Mouse (Mus musculus) embryonic stem cell, embryonic (primary cell): ENCODE data around the gene Ttc4.

Experiments
- CTCF ChIA-PET, 4 experiments: fragments of 300-600 bp in 2 of 4; fragments of 350-600 bp in 2 of 4; sonication (Branson Sonifier 250); formaldehyde crosslinking; loops; one replicate each; lab custom pipeline; 2022; ENCODE audit warnings: inconsistent platforms in 2 of 4; lab: Charles Lee
- POLR2A ChIA-PET, 4 experiments: fragments of 300-600 bp in 2 of 4; fragments of 350-600 bp in 2 of 4; sonication (Branson Sonifier 250); formaldehyde crosslinking; loops; one replicate each; lab custom pipeline; 2022; ENCODE audit warnings: antibody characterized with exemption in 4 of 4, inconsistent platforms in 1 of 4; lab: Charles Lee

The Ttc4 gene

DNA sequence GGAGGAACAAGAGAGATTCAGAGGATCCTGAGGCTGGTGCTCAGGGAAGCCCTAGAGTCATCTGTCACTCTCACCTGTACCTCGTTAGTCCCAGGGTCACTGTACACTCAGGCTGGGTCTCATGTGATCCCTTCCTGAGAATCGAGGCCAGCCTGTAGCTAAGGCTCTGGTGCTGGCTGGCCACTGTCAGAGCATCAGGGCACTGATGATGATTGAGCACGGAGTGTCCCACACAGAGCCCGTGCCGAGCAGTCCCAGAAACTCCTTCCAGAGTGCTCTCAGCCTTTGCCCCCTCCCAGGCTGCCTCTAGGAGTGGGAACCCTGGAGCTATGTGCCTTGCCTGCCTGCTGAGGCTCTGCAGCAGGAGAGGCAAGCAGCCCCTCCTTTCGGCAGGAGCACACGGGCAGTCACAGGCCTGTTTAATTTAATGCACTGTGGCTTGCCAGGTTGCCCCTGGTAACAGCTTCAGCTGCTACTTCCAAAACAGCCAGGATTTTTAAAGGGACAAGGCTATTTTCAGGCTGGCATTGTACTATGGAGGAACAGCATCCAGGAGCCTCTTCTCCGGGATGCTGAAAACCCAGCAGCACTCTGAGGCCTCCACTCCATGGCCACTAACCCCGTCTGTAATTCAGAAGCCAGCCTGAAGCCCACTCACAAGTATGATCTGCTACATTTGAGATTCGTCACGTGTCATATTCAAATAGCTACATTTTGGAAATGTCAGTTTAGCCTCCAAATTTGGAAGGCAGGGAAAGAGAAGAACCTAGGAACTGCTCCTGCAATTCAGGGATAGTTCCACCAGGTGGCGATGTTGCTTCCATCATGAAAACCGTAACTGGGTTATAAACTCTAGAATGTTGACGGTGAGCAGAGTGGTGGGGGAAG, 48.2 kb downstream of the Ttc4 start:
- POLR2A ChIA-PET, result interaction anchor here in 3 of 4 experiments (0.6 to 2.5 kb wide), 16 partner anchors 8 to 1071 kb away, joined by 3 to 8 read pairs (median 3); partner anchors contain the start of genes Pars2 (in 2 of the 3), Tceanc2 (in 1 of the 3) and Tmem59 (in 1 of the 3)
- CTCF ChIA-PET, result interaction anchor here (0.6 to 4.0 kb wide), 38 partner anchors 8 to 508 kb away, joined by 3 to 53 read pairs (median 4); partner anchors contain the start of genes Ttc22 (in 1 of the 4) and Ttc4 (in 1 of the 4)

DNA sequence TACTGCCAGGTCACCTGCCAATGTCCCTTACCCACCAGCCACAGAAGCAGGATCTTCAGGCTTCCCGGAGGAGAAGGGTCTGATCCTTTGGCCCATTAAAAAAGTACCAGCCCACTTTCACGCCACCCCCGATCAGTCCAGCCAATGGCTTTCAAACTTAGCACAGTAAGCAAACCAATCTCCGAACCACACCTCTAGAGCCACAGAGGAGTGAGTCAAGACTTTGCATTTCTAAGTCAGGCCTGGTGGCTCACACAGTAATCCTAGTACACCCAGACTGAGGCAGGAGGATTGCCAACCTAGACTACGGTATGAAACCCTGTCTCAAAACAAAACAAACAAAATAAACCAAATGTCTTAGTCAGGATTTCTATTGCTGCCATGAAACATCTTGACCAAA, 49.4 kb downstream of the Ttc4 start:
- ChIA-PET CTCF (interaction anchor here in 2 of 4 experiments (0.9 to 4.0 kb wide), 9 partner anchors 14 to 209 kb away, joined by 3 to 53 read pairs (median 5); no protein-coding TSS in a partner anchor), POLR2A (interaction anchor here in 2 of 4 experiments (0.8 to 1.9 kb wide), 5 partner anchors 10 to 549 kb away, joined by 3 to 4 read pairs (median 3); partner anchors contain the start of genes Pars2 (in 1 of the 2), Tceanc2 (in 1 of the 2) and Tmem59 (in 1 of the 2))

DNA sequence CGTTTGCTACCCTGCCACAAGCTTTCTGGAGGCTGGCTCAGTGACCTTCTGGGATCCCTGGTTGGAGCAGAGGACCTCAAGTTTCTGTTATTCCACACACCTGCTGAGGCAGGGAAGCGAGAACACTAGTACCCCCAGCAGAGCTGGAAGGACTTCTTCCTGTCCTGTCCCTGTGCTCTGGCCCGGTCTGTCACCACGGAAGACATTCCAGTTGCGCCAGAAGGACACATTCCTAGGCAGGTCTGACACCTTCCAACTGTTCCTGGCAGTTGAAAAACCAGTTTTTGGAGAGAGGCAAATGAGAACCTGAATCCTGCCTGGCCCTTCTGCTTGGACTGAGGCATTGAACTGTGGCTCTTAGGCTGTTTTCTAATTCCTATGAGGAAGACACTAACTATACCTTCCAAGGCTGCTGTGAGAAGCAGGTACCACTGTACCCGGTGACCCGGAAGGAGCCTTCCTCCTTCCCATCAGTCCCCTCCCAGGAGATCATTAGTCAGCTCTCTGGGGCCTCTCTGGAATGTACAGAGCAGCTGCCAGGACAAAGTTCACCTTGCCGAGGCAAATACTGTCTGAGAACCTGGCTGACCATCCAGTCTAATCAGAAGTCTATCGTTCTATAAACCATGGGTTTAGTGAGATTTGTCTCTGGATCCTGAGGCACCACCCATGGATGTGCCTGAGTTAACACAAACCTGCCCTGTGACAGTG, 49.9 kb downstream of the Ttc4 start:
- ChIA-PET CTCF (interaction anchor here in 2 of 4 experiments (0.5 to 4.0 kb wide), 7 partner anchors 13 to 130 kb away, joined by 3 to 53 read pairs (median 4); no protein-coding TSS in a partner anchor), POLR2A (interaction anchor here in 1 of 4 experiments (1.1 kb wide), 1 partner anchor 22 kb away, joined by 3 read pairs; the partner anchor contains the start of gene Pars2)

DNA sequence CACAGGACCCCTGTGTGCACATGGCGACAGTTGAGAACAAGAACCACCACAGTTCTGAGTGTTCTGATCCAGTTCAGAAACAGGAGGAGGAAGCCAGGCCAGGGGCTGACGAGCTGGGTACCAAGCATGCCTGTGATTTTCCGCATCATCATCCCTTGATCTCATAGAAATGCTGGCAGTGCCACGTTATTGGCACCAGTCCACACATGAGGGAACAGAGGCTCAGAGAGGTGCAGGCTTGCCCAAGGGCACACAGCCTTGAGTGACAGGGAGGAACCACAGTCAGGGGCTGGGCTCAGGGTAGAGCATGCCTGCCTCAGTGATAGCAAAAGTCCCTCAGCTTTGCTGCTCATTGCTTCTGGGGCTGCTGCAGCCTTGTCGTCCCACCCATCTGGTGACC, 50.9 kb downstream of the Ttc4 start:
- ChIA-PET POLR2A (no interaction called here), CTCF (interaction anchor here in 1 of 4 experiments (1.0 to 1.2 kb wide), 2 partner anchors 11 to 12 kb away, joined by 3 read pairs; no protein-coding TSS in a partner anchor)

DNA sequence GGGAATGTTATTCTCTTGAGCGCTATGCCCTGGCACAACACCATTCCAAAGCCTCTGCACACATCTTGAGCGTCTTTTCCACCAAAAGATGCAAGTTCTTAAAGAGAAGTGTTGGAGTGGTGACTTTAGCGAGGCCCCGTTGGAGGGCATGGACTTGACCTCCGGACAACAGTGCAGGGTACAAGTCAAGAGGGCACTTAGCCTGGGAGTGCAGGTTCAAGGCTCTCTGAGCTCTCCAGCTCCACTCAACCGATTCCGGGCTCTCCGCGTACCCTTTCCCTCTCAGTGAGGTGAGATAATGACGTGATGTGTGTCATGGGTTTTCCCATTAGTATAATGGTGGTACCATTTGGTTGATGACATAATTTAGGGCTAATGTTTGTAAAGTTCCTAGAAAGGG, 54.5 kb downstream of the Ttc4 start:
- ChIA-PET CTCF (interaction anchor here in 2 of 4 experiments (0.6 to 2.9 kb wide), 4 partner anchors 9 to 76 kb away, joined by 3 to 13 read pairs (median 3); no protein-coding TSS in a partner anchor), POLR2A (interaction anchor here in 1 of 4 experiments (1.0 to 1.6 kb wide), 4 partner anchors 10 to 83 kb away, joined by 3 to 5 read pairs (median 4); no protein-coding TSS in a partner anchor)

DNA sequence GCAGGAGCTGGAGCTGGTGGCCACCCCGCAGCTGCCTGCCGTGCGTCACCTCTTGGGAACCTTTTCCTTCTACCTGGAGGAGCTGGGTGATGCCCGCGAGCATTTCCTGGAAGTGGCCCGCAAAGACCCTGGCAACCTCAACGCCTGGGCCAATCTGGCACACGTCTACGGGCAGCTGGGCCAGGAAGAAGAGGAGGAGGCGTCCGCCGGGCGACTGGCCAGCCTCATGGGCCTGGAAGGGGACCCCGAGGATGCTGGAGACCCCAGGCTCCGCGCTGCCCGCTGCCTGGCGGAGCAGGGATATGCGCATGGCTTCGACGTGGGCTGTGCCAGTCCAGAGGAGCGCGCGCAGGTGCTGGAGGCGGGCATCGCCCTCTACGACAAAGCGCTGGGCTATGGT, 56.0 kb downstream of the Ttc4 start:
- CTCF ChIA-PET, result interaction anchor here in 2 of 4 experiments (0.5 to 1.6 kb wide), 7 partner anchors 8 to 1064 kb away, joined by 3 to 6 read pairs (median 4); no protein-coding TSS in a partner anchor

DNA sequence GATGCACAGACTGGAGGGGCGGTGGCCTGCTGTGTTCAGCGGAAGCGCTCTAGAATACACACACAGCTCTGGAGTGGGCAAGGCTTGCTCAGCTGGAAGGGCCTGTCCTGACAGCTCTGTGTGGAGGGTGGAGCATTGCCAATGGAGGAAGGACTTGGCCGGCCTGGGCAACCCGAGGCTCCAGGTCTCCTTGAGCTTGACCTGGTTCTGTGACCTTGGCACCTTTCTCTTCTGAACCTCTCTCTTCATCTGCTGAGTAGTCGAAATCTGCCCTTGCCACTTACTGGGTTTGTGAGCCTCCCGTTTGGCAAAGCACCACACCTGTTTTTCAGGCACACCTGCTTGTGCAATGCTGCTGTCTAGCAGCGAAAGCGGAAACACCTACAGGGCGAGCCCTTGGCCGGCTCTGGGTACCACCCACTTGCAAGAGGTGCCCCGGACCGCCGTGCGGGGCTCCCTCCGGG, 56.7 kb downstream of the Ttc4 start, which contains the start of gene Ttc22:
Gene Ttc22 (plus strand): TSS at position 403 of the 464 bp plus-strand sequence.
- CTCF ChIA-PET, result interaction anchor here in 1 of 4 experiments (0.5 to 1.6 kb wide), 5 partner anchors 8 to 1065 kb away, joined by 3 to 6 read pairs (median 4); no protein-coding TSS in a partner anchor
- POLR2A ChIA-PET, result interaction anchor here in 3 of 4 experiments (0.6 to 1.8 kb wide), 7 partner anchors 8 to 18 kb away, joined by 3 to 7 read pairs (median 4); no protein-coding TSS in a partner anchor

More for the DNA sequence above, 56.0 kb downstream of the Ttc4 start:
- POLR2A ChIA-PET, result interaction anchor here (0.6 to 1.8 kb wide), 13 partner anchors 9 to 493 kb away, joined by 3 to 7 read pairs (median 4); no protein-coding TSS in a partner anchor

DNA sequence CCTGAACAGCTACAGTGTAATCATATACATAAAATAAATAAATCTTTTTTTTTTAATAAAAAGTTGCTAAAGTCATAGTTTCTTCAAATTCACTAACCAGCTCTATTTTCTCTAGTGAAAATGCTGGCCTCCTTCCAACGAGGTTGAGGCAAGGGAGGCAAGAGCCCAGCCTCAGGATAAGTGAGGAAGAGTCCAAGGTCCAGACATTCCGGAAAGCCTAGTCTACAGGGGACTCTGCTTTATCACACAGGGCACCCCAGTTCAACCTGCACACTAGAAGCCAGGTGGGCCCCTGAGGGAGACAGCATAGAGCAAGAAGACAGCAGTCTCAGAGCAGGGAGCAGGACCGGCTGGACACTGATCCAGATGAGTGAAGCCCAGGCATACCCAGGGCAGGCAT, 57.3 kb downstream of the Ttc4 start:
- ChIA-PET POLR2A (interaction anchor here in 2 of 4 experiments (0.6 to 0.7 kb wide), 2 partner anchors 19 to 67 kb away, joined by 3 read pairs; no protein-coding TSS in a partner anchor), CTCF (interaction anchor here in 1 of 4 experiments (1.0 kb wide), 1 partner anchor 87 kb away, joined by 4 read pairs; no protein-coding TSS in a partner anchor)

DNA sequence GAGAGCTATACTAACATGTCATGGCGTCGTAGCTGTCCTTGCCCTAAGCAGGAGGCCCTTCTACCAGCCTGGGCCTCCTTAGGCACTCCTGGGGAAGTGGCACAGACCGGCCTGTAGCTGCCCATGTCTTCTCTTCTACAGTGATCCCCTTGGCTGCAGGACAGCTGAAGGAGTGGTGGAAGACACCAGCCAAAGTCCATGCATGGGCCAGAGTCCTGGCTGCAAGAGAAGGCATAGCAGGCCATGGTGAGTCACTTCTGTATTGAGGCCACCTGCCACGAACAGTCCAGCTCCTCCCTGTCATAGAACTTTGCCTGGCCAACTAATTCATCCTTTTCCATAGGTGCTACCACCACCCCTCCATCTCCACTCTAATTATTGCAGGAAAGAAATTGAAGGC, 59.8 kb downstream of the Ttc4 start:
- ChIA-PET POLR2A (interaction anchor here in 1 of 4 experiments (0.9 to 1.2 kb wide), 2 partner anchors 12 to 95 kb away, joined by 3 to 4 read pairs; no protein-coding TSS in a partner anchor), CTCF (interaction anchor here in 1 of 4 experiments (0.9 kb wide), 2 partner anchors 12 to 95 kb away, joined by 3 read pairs; no protein-coding TSS in a partner anchor)

DNA sequence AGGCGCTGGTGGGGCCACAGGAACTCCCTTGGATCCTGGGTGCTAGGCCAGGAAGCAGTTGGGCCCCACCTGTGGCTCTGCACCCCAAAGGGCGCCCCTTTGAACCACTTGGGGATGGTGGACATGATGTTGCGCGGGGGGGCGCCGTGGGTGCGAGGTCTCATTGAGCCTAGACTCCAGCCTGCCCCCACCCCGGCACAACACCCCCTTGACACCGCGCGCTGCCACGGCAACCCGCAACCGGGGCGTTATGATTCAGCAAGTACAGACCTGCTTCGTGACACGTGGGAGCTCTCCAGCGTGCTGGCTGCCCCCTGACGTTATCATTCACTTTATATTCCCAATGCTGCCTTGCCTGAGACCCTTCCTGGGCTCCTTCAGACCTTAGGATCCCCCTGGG, 61.7 kb downstream of the Ttc4 start, which contains the start of gene Lexm:
Gene Lexm (minus strand): TSS at position 186 of the 400 bp plus-strand sequence.
- ChIA-PET CTCF (interaction anchor here in 3 of 4 experiments (0.6 to 1.2 kb wide), 7 partner anchors 8 to 206 kb away, joined by 3 to 10 read pairs (median 3); no protein-coding TSS in a partner anchor), POLR2A (interaction anchor here in 2 of 4 experiments (0.6 to 1.5 kb wide), 9 partner anchors 9 to 1563 kb away, joined by 3 to 9 read pairs (median 3); no protein-coding TSS in a partner anchor)

DNA sequence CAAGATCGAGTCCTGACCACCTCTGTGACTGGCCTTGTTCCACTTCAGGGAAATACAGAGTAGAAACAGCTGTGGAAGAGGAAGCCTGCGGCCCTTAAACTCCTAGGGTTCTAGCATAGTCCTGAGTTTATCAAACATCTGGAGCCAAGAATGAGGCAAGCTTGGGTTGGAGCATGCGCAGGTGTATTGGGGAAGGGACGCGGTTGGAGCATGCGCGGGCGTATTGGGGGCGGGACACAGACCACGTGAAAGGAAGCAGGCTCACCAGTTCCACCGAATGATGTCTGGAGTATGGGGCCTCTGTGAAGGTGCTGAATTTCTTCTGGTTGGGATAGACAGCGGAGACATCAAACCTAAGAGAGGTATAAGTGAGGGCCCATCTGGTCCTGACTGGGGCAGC, 63.1 kb downstream of the Ttc4 start:
- CTCF ChIA-PET, result interaction anchor here (0.5 to 3.6 kb wide), 31 partner anchors 9 to 1058 kb away, joined by 3 to 39 read pairs (median 6); partner anchors contain the start of gene Acot11 (in 1 of the 4)
- POLR2A ChIA-PET, result interaction anchor here (0.8 to 2.8 kb wide), 21 partner anchors 8 to 451 kb away, joined by 3 to 14 read pairs (median 6); partner anchors contain the start of genes Acot11 (in 1 of the 4), Cyb5rl (in 1 of the 4) and Mrpl37 (in 1 of the 4)

DNA sequence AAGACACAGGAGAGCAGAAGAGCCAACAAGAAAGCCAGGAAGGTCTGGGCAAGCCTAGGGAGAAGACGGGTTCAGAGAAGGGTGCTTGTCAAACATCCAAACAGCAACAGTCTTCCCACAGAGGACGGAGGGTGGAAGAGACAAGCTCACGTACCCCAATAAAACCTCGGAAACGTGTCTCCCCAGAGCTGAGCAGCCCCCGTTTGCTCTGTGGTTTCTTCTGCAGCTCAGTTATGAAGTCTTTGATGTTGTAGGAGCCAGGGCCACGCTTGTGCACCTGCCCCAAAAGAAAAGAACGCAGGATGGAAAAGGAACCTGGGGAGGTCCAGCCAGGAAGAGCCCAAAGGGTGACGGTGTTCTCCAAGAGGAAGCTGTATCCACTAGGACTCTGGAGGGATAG, 63.9 kb downstream of the Ttc4 start:
- ChIA-PET POLR2A (interaction anchor here in 3 of 4 experiments (0.8 to 2.8 kb wide), 25 partner anchors 8 to 452 kb away, joined by 3 to 14 read pairs (median 5); partner anchors contain the start of genes Acot11 (in 1 of the 3), Cyb5rl (in 1 of the 3) and Mrpl37 (in 1 of the 3)), CTCF (interaction anchor here (0.6 to 3.6 kb wide), 43 partner anchors 8 to 548 kb away, joined by 3 to 39 read pairs (median 5); partner anchors contain the start of genes Acot11 (in 1 of the 4), Mroh7 (in 1 of the 4) and Ttc4 (in 1 of the 4))

DNA sequence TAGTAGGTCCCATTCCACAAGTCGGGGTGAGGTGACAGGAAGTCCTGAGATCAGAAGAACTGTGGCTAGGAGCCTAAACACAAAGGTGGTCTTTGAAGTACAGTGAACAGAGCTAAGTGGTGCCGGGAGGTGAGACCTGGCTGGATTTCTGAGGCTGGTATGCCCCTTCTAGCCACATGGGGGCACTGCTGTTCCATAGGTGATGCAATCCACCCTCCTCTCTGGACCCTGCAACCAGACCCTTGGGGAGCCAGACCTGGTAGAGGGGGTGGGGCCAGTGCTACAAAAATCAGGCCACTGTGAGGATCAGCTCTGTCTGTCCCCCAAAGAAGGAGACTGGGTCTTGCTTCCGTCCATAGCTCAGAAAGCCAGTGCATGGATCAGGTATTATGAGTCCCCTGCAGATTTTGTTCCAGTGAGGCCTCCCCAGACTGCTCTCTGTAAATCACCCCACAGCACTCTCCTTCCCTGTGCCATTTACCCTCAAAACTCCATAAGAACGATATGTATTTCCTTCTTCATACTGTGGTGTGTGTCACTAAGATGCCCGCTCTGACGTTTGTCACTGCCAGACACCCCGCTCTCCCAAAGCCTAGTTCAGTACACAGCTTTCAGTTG, 64.5 kb downstream of the Ttc4 start:
- POLR2A ChIA-PET, result interaction anchor here (0.6 to 2.8 kb wide), 29 partner anchors 8 to 321 kb away, joined by 3 to 14 read pairs (median 3); partner anchors contain the start of genes Acot11 (in 1 of the 4) and Ttc22 (in 1 of the 4)
- CTCF ChIA-PET, result interaction anchor here (0.6 to 3.6 kb wide), 64 partner anchors 9 to 740 kb away, joined by 3 to 39 read pairs (median 4); partner anchors contain the start of genes Acot11 (in 1 of the 4), Mroh7 (in 1 of the 4), Tceanc2 (in 1 of the 4) and Ttc4 (in 1 of the 4)

DNA sequence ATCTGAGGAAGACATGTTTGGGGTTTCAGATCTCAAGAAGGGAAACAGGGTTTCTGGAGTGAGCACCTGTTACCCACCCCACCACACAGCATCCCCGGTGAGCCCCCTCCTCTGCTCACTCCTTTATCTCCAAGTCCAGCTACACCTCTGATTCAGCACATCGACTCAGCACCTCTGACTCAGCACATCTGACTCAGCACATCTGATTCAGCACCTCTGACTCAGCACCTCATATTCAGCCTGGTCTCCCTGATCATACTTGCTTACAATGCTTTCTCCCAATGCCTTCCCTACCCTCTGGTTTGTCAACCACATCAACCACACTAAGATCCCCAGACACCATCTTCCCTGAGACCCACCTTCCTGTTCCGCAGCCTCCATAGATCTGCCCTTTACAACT, 65.2 kb downstream of the Ttc4 start:
- ChIA-PET POLR2A (interaction anchor here in 3 of 4 experiments (0.7 to 2.8 kb wide), 21 partner anchors 9 to 321 kb away, joined by 3 to 14 read pairs (median 3); partner anchors contain the start of genes Acot11 (in 1 of the 3) and Ttc22 (in 1 of the 3)), CTCF (interaction anchor here (0.6 to 3.6 kb wide), 53 partner anchors 9 to 741 kb away, joined by 3 to 39 read pairs (median 4); partner anchors contain the start of genes Acot11 (in 1 of the 4), Mroh7 (in 1 of the 4) and Tceanc2 (in 1 of the 4))

DNA sequence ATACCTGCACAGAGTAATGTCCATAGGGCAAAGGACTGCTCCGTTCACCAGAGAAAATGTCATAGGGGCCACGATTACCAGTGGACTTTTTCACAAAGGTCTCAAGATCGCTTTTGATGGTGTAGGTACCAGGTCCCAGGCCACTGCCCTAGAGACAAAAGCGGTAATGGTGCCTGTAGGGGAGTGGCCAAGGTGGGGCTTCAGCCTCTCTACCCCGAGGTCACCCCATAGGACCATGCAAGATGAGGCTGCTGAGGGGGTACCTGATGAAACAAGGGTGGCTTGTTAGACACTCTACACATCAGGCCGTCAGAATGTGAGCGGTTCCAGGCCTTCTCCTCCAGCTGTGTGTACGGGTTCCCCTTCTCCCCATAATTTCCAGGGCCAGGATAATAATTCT, 65.6 kb downstream of the Ttc4 start:
- ChIA-PET POLR2A (interaction anchor here in 2 of 4 experiments (0.6 to 2.7 kb wide), 3 partner anchors 94 to 142 kb away, joined by 3 to 11 read pairs (median 3); no protein-coding TSS in a partner anchor), CTCF (interaction anchor here in 2 of 4 experiments (1.0 to 3.6 kb wide), 6 partner anchors 93 to 566 kb away, joined by 3 to 39 read pairs (median 14); partner anchors contain the start of gene Tceanc2 (in 1 of the 2))
